Mouse (Mus musculus) megakaryocyte, embryonic 14.5 days (primary cell): ENCODE measurements around the gene Tcte2. TPM values are rescaled to one million over a fixed set of nuclear protein-coding genes. Genes with fewer than 3 reads are reported as not detected.

Experiments
- H3K27me3 ChIP-seq: replicated peaks from 2 replicates; pipeline ENCODE3; 2012; ENCODE audit warnings: inconsistent platforms
- H3K36me3 ChIP-seq: replicated peaks from 2 replicates; pipeline ENCODE3; 2012; ENCODE audit warnings: low read length, inconsistent platforms, mixed read lengths
- H3K4me1 ChIP-seq: 2 replicates; pipeline ENCODE4 v1.6.1; 2012; ENCODE audit warnings: inconsistent platforms
- H3K4me3 ChIP-seq: replicated peaks from 2 replicates; pipeline ENCODE3; 2012; ENCODE audit warnings: moderate library complexity, mild to moderate bottlenecking, inconsistent platforms
- H3K9me3 ChIP-seq: 2 replicates; pipeline ENCODE4 v1.6.1; 2012; ENCODE audit warnings: inconsistent platforms
- FLI1 ChIP-seq: IDR thresholded peaks from 2 replicates; pipeline ENCODE4 v1.6.1; 2012; ENCODE audit warnings: low read length, inconsistent platforms, mixed read lengths
- GATA1 ChIP-seq: IDR thresholded peaks from 3 replicates; pipeline ENCODE4 v1.6.1; 2012; ENCODE audit warnings: mixed read lengths, low read length, inconsistent platforms, borderline replicate concordance
- polyA plus RNA-seq: library from polyadenylated mRNA; stranded (reverse); fragments of >175 nt; gene quantifications from 2 replicates; pipeline ENCODE4 v1.2.3, GENCODE M21; 2012; ENCODE audit warnings: low replicate concordance; ENCODE audit not compliant: insufficient read depth

The Tcte2 gene
- polyA plus RNA-seq, 1 experiment, result not detected

GRCm38 (mm10) chr17:13747681-13748080 lies 13.9 kb downstream of the Tcte2 start:
- TF ChIP-seq GATA1 (no peak), FLI1 (no peak)
- Histone ChIP-seq H3K36me3 (no peaks in the 10 kb centered on the region), H3K27me3 (peaks cover 57% of the 10 kb centered on the region), H3K9me3 (peaks cover 9% of the 10 kb centered on the region), H3K4me1 (peaks cover 26% of the 10 kb centered on the region), H3K4me3 (no peak overlapping the region)

DNA sequence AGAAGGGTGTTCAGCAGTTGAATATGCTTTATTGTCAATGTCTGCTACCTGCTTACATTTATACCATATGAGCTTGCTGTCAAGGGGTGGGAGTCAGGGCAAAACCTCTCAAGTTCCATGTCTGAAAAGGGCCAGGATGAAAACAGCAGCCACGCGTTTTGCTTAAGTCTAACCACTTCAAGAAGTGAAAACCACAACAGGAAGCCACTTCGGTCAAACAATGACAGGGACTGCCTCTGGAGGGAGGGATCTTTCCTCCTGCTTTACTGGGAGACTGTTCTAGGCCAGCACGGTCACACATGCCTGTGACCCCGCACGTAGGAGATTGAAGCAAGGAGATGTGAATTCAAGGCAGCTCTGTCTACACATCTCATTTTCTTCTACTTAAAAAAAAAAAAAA lies 15.3 kb downstream of the Tcte2 start:
- TF ChIP-seq GATA1 (no peak), FLI1 (no peak)
- Histone ChIP-seq H3K36me3 (no peaks in the 10 kb centered on the region), H3K4me3 (peak overlapping the region; percentile 76), H3K27me3 (peaks cover 69% of the 10 kb centered on the region), H3K9me3 (peaks cover 9% of the 10 kb centered on the region), H3K4me1 (peaks cover 34% of the 10 kb centered on the region)

DNA sequence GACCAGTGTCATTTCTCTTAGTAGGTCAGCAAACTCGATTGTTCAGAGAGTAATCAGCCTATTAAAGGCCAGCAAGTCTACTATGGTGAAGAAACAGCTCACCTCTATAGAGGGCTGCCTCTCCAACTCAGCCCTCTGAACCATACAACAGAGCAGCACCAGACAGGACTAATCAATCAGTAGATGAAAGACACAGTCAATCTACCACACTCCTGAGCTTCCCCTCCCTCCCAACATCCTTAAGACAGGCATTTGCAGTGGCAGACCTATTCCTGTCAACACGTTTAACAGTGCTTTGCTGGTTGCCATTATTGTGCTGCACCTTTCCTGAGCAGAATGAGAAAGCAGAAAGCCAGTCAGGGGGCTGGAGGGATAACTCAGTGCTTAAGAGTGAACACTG lies 16.3 kb downstream of the Tcte2 start:
- no peak for TF ChIP-seq GATA1
- no peak for TF ChIP-seq FLI1

GRCm38 (mm10) chr17:13744824-13745223 lies 16.8 kb downstream of the Tcte2 start:
- Histone ChIP-seq H3K9me3 (peaks cover 9% of the 10 kb centered on the region), H3K36me3 (no peaks in the 10 kb centered on the region), H3K27me3 (peaks cover 70% of the 10 kb centered on the region), H3K4me3 (no peak overlapping the region), H3K4me1 (peaks cover 43% of the 10 kb centered on the region)
- TF ChIP-seq GATA1 (no peak), FLI1 (no peak)

More for the DNA sequence above, 16.3 kb downstream of the Tcte2 start:
- H3K27me3 ChIP-seq, result peaks cover 73% of the 10 kb centered on the region
- H3K9me3 ChIP-seq, result peaks cover 9% of the 10 kb centered on the region
- peak overlapping the region; percentile 31 for H3K4me3 ChIP-seq
- no peaks in the 10 kb centered on the region for H3K36me3 ChIP-seq
- peaks cover 43% of the 10 kb centered on the region for H3K4me1 ChIP-seq

DNA sequence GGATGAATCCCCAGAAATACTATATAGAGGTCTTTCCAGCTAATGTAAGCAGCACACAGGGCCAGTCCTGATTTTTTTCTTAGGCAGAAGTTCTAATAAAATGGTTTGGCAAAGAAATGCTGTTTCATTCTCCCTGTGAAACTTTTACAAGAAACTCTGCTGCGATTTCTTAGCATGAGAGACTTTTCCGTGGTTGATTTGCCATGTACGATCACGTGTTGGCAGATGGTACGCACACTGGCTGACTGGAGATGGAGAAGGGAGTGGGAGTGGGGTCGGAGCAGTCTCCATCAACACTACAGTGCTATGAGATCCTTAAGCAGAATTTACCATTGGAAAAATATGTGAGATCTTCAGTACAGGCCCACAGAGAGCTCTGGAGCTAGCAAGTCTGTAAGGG lies 17.4 kb downstream of the Tcte2 start:
- Histone ChIP-seq H3K36me3 (no peaks in the 10 kb centered on the region), H3K27me3 (peaks cover 68% of the 10 kb centered on the region), H3K4me1 (peaks cover 43% of the 10 kb centered on the region), H3K4me3 (no peak overlapping the region), H3K9me3 (peaks cover 8% of the 10 kb centered on the region)
- TF ChIP-seq FLI1 (no peak), GATA1 (no peak)

DNA sequence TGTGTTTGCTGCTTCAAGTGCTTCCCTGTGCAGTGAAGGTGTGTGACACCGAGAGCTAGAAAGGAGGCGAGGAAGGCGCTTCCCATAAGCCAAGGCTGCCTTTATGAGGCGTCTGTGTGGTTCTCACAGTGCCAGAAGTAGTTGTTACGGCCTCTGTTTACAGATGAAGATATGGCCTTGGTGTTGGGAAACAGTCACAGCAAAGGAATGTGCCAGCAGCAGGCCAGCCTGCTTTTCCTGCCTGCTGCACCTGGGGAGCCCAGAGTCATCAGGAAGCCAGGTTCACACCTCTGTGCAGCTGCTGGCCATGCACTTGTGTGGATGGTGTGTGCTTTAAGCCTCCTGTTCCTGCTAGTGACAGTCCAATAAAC lies 17.9 kb downstream of the Tcte2 start:
- no peaks in the 10 kb centered on the region for H3K36me3 ChIP-seq
- TF ChIP-seq FLI1 (no peak), GATA1 (no peak)
- peaks cover 43% of the 10 kb centered on the region for H3K4me1 ChIP-seq
- H3K9me3 ChIP-seq, result peaks cover 4% of the 10 kb centered on the region; the same call in 1 of the 2 replicates
- H3K27me3 ChIP-seq, result peaks cover 66% of the 10 kb centered on the region
- H3K4me3 ChIP-seq, result no peak overlapping the region

DNA sequence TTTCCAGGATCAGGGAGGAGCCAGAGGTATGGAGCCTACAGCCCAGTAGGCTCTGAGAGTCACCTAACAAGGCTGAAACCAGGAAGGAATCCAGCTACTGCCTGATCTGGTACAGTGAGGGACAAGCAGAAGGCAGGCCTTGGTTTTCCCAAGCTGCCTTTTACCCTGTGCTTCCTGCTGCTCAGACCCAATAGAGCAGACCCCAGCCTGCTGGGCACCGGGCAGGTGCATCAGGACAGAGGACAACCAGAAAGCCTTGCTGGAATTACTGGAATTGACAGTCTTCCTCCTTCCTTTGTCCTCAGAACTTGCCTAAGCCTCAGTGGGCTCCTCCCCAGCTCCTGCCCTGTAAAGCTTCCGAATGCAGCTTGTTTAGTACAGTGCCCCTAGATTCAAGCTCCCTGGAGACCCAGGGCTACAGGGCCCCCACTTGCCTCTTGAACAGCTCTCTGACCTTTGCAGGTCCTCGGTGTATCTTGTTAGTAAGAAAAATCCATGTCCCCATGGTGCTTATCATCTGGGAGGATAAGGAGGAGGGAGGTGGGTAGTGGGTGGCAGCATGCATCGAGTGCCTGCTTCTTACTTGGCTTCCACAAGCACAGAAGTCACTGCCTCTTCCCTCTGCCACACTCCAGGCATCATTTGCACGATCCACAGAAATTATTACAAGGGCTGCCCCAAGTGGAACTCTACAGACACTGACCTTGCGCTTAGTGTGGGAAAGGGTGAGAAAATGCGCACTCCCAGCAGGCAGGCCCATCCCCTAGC lies 18.5 kb downstream of the Tcte2 start:
- peaks cover 43% of the 10 kb centered on the region for H3K4me1 ChIP-seq
- no peaks in the 10 kb centered on the region for H3K36me3 ChIP-seq
- H3K27me3 ChIP-seq, result peaks cover 69% of the 10 kb centered on the region
- peaks cover 4% of the 10 kb centered on the region; the same call in 1 of the 2 replicates for H3K9me3 ChIP-seq
- no peak for TF ChIP-seq GATA1
- no peak for TF ChIP-seq FLI1
- H3K4me3 ChIP-seq, result no peak overlapping the region

- H3K9me3 ChIP-seq, result 0 out of 2 replicates have a peak, but pooled peaks cover 5% of the 10 kb centered on the region
- TF ChIP-seq FLI1, result no peak
- TF ChIP-seq GATA1, result no peak
- H3K36me3 ChIP-seq, result no peaks in the 10 kb centered on the region
- peaks cover 39% of the 10 kb centered on the region for H3K4me1 ChIP-seq
- peaks cover 72% of the 10 kb centered on the region for H3K27me3 ChIP-seq
- H3K4me3 ChIP-seq, result no peak overlapping the region
These were observed 19.3 kb downstream of the Tcte2 start for GRCm38 (mm10) chr17:13742334-13742733.

- no peak for TF ChIP-seq GATA1
- no peak for TF ChIP-seq FLI1
- Histone ChIP-seq H3K4me3 (no peak overlapping the region), H3K9me3 (0 out of 2 replicates have a peak, but pooled peaks cover 6% of the 10 kb centered on the region), H3K27me3 (peaks cover 74% of the 10 kb centered on the region), H3K4me1 (peaks cover 35% of the 10 kb centered on the region), H3K36me3 (no peaks in the 10 kb centered on the region)
These were observed 20.0 kb downstream of the Tcte2 start for GRCm38 (mm10) chr17:13741611-13742010.

GRCm38 (mm10) chr17:13740796-13741195 lies 20.8 kb downstream of the Tcte2 start:
- H3K27me3 ChIP-seq, result peaks cover 77% of the 10 kb centered on the region
- H3K4me3 ChIP-seq, result no peak overlapping the region

GRCm38 (mm10) chr17:13739981-13740380 lies 21.6 kb downstream of the Tcte2 start:
- H3K27me3 ChIP-seq, result peaks cover 71% of the 10 kb centered on the region
- no peaks in the 10 kb centered on the region for H3K36me3 ChIP-seq
- no peak overlapping the region for H3K4me3 ChIP-seq
- TF ChIP-seq FLI1 (no peak), GATA1 (no peak)
- peaks cover 19% of the 10 kb centered on the region for H3K4me1 ChIP-seq
- H3K9me3 ChIP-seq, result 0 out of 2 replicates have a peak, but pooled peaks cover 6% of the 10 kb centered on the region

More at GRCm38 (mm10) chr17:13740796-13741195, 20.8 kb downstream of the Tcte2 start:
- Histone ChIP-seq H3K36me3 (no peaks in the 10 kb centered on the region), H3K9me3 (0 out of 2 replicates have a peak, but pooled peaks cover 6% of the 10 kb centered on the region), H3K4me1 (peaks cover 27% of the 10 kb centered on the region)
- TF ChIP-seq GATA1 (no peak), FLI1 (no peak)
